Mouse (Mus musculus): ENCODE results near the gene Mef2b. TPM values are rescaled to one million over a fixed set of nuclear protein-coding genes. Genes with fewer than 3 reads are reported as not detected.

Mef2b gene
- total and polyA plus RNA-seq, 2 experiments from 2014 or later, result 0.20 TPM; not detected in 1

DNA sequence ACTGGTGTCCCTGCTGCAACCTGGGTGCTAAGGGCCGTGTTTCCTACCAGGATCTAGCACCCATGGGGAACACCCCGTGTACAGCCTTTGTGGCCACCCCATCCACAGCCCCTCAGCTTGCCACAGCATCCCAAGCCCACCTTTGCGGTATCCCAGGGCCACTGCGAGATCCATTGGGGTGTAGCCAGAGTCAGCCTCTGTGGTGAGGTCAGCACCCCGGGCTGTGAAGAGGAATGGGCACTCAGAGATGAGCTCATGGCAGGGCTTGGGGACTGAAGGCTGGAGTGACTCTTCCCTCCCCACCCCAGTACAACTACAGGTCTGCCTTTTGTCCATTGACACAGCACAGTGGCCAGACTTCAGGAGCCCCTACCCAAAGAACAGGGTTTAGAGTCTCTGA, 5.4 kb upstream of the Mef2b start:
- no peaks in the 10 kb centered on the region for H3K27me3 ChIP-seq (ENCODE audit: control insufficient read depth, insufficient read depth, low read length)
- ATAC-seq (ENCODE audit: insufficient read depth, low read depth), result no peak
- 88% methylated on average over 5 of the region's 5 CpGs for WGBS
- no peak overlapping the region for H3K4me2 ChIP-seq (ENCODE audit: low read depth, low read length)
- H3K27ac ChIP-seq (ENCODE audit: low read depth), result peak overlapping the region; percentile 49
- peaks cover 32% of the 10 kb centered on the region for H3K4me1 ChIP-seq (ENCODE audit: control insufficient read depth, insufficient read depth)
- DNase-seq (ENCODE audit: low spot score), result no peak
- H3K9me3 ChIP-seq (replicated peaks; ENCODE audit: control insufficient read depth, low read length), result no peaks in the 10 kb centered on the region
- TF ChIP-seq CTCF (IDR thresholded peaks at IDR 0.05; ENCODE audit: low read depth) (no peak), EP300 (IDR thresholded peaks at IDR 0.05; ENCODE audit: low read depth) (no peak)
- peaks cover 37% of the 10 kb centered on the region for H3K36me3 ChIP-seq (replicated peaks; ENCODE audit: control insufficient read depth, insufficient read depth, low read length)
- no peak overlapping the region for H3K9ac ChIP-seq (replicated peaks; ENCODE audit: low read depth, low read length)
- H3K4me3 ChIP-seq (ENCODE audit: low read depth, low read length), result no peak overlapping the region

DNA sequence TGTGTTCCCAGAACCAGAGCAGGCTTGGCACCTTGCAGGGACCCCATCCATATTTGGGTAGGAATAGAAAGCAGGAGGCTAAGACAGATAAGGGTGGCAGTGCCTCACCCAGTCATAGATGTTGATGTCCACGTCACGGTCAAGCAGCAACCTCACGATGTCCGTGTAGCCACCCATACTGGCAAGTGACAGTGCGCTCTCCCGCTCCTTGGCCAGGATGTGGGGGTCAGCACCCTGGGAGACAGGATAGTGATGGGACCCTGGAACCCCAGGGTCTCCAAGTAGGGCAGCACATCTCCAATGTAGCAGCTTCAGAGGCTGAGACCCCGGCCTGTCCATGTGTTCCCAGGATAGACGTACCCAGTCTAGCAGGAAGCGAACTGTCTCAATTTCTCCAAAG, 4.6 kb upstream of the Mef2b start:
- Histone ChIP-seq H3K4me1 (ENCODE audit: control insufficient read depth, insufficient read depth) (peaks cover 26% of the 10 kb centered on the region), H3K4me2 (ENCODE audit: low read depth, low read length) (no peak overlapping the region), H3K36me3 (replicated peaks; ENCODE audit: control insufficient read depth, insufficient read depth, low read length) (peaks cover 37% of the 10 kb centered on the region), H3K9me3 (replicated peaks; ENCODE audit: control insufficient read depth, low read length) (no peaks in the 10 kb centered on the region), H3K27ac (ENCODE audit: low read depth) (peak overlapping the region; percentile 63), H3K9ac (replicated peaks; ENCODE audit: low read depth, low read length) (no peak overlapping the region), H3K4me3 (ENCODE audit: low read depth, low read length) (no peak overlapping the region), H3K27me3 (ENCODE audit: control insufficient read depth, insufficient read depth, low read length) (no peaks in the 10 kb centered on the region)
- 61% methylated on average over 9 of the region's 9 CpGs for WGBS
- ATAC-seq (ENCODE audit: insufficient read depth, low read depth) (peak; percentile 40), DNase-seq (ENCODE audit: low spot score) (peak; percentile 71)
- no peak for TF ChIP-seq CTCF (IDR thresholded peaks at IDR 0.05; ENCODE audit: low read depth)
- TF ChIP-seq EP300 (IDR thresholded peaks at IDR 0.05; ENCODE audit: low read depth), result no peak

DNA sequence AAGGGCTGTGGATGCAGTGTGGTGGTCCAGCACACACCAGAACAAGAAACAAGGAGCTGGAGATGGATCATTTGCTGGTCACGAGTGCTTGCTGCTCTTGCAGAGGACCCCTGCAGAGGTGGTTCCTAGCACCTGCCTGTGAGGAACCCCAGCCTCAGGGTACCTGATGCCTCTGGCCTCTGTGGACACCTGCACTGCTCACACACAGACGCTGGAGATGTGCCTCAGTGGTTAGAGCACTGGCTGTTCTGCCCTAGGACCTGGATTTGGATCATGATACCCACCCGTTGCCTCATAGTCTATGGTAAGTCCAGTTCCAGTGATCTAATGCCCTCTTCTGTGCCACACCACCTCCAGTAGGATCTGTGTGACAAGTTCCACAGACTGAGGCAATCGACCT, 2.9 kb upstream of the Mef2b start:
- Histone ChIP-seq H3K27me3 (ENCODE audit: control insufficient read depth, insufficient read depth, low read length) (no peaks in the 10 kb centered on the region), H3K36me3 (replicated peaks; ENCODE audit: control insufficient read depth, insufficient read depth, low read length) (peaks cover 37% of the 10 kb centered on the region), H3K9ac (replicated peaks; ENCODE audit: low read depth, low read length) (no peak overlapping the region), H3K9me3 (replicated peaks; ENCODE audit: control insufficient read depth, low read length) (no peaks in the 10 kb centered on the region), H3K4me1 (ENCODE audit: control insufficient read depth, insufficient read depth) (peaks cover 19% of the 10 kb centered on the region), H3K4me3 (ENCODE audit: low read depth, low read length) (no peak overlapping the region), H3K27ac (ENCODE audit: low read depth) (no peak overlapping the region), H3K4me2 (ENCODE audit: low read depth, low read length) (no peak overlapping the region)
- no peak for ATAC-seq (ENCODE audit: insufficient read depth, low read depth)
- TF ChIP-seq CTCF (IDR thresholded peaks at IDR 0.05; ENCODE audit: low read depth) (no peak), EP300 (IDR thresholded peaks at IDR 0.05; ENCODE audit: low read depth) (no peak)
- no peak for DNase-seq (ENCODE audit: low spot score)
- WGBS, result 89% methylated on average over 4 of the region's 4 CpGs

DNA sequence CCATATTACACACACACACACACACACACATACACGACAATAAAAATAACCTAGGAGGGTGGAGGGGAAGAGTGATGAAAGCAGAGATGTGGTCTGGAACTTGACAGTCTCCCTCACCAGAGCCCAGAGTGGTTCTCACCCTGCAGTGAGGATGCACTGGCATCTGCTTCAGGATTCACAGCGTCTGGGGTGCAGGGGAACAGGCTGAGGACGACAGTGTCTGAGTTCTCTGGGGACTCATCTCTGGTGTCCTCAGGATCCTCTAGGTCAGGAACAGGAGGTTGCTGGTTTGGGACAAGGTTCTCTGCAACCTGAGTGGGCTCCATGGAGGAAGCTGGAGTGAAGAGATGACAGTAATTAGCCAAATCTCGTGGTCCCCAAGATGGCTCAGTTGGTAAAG, 1.6 kb upstream of the Mef2b start:
- TF ChIP-seq CTCF (IDR thresholded peaks at IDR 0.05; ENCODE audit: low read depth), result no peak
- TF ChIP-seq EP300 (IDR thresholded peaks at IDR 0.05; ENCODE audit: low read depth), result no peak
- Histone ChIP-seq H3K4me1 (ENCODE audit: control insufficient read depth, insufficient read depth) (peaks cover 16% of the 10 kb centered on the region), H3K9ac (replicated peaks; ENCODE audit: low read depth, low read length) (no peak overlapping the region), H3K27ac (ENCODE audit: low read depth) (no peak overlapping the region), H3K27me3 (ENCODE audit: control insufficient read depth, insufficient read depth, low read length) (no peaks in the 10 kb centered on the region), H3K9me3 (replicated peaks; ENCODE audit: control insufficient read depth, low read length) (no peaks in the 10 kb centered on the region), H3K36me3 (replicated peaks; ENCODE audit: control insufficient read depth, insufficient read depth, low read length) (peaks cover 41% of the 10 kb centered on the region), H3K4me3 (ENCODE audit: low read depth, low read length) (peak overlapping the region; percentile 80; the same call in 1 of the 2 replicates), H3K4me2 (ENCODE audit: low read depth, low read length) (peak overlapping the region; percentile 66)
- DNase-seq (ENCODE audit: low spot score) (no peak), ATAC-seq (ENCODE audit: insufficient read depth, low read depth) (no peak)
- 60% methylated on average over 4 of the region's 4 CpGs for WGBS

DNA sequence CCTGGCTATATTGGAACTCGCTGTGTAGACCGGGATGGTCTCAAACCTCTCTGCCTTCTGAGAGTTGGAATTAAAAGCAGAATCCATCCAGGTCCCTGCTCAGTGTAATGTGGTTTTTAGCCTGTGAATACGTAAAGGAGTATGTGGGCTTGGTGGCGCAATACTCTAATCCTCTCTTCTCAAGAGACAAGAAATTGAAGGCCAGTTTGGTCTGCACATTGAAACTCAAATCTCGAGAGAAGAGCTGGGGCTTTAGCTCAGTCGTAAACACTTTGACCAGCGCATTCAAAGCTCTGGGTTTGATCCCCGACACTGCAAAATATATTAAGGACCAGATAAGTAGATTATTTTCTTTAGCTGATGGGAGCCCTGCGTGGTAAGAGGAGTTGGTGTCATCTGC, 470 bp downstream of the Mef2b start:
- WGBS, result 8% methylated on average over 9 of the region's 9 CpGs
- H3K4me3 ChIP-seq (ENCODE audit: low read depth, low read length), result peak overlapping the region; percentile 80
- H3K9me3 ChIP-seq (replicated peaks; ENCODE audit: control insufficient read depth, low read length), result no peaks in the 10 kb centered on the region
- peak; percentile 27 for DNase-seq (ENCODE audit: low spot score)
- ATAC-seq (ENCODE audit: insufficient read depth, low read depth), result no peak
- H3K36me3 ChIP-seq (replicated peaks; ENCODE audit: control insufficient read depth, insufficient read depth, low read length), result peaks cover 32% of the 10 kb centered on the region
- peak overlapping the region; percentile 78 for H3K9ac ChIP-seq (replicated peaks; ENCODE audit: low read depth, low read length)
- no peak for TF ChIP-seq EP300 (IDR thresholded peaks at IDR 0.05; ENCODE audit: low read depth)
- no peak for TF ChIP-seq CTCF (IDR thresholded peaks at IDR 0.05; ENCODE audit: low read depth)
- H3K27me3 ChIP-seq (ENCODE audit: control insufficient read depth, insufficient read depth, low read length), result no peaks in the 10 kb centered on the region
- H3K27ac ChIP-seq (ENCODE audit: low read depth), result peak overlapping the region; percentile 76
- H3K4me1 ChIP-seq (ENCODE audit: control insufficient read depth, insufficient read depth), result peaks cover 16% of the 10 kb centered on the region
- H3K4me2 ChIP-seq (ENCODE audit: low read depth, low read length), result peak overlapping the region; percentile 72
